ENCODE assay signal across 20 mouse cellular contexts in the genomic region with DNA sequence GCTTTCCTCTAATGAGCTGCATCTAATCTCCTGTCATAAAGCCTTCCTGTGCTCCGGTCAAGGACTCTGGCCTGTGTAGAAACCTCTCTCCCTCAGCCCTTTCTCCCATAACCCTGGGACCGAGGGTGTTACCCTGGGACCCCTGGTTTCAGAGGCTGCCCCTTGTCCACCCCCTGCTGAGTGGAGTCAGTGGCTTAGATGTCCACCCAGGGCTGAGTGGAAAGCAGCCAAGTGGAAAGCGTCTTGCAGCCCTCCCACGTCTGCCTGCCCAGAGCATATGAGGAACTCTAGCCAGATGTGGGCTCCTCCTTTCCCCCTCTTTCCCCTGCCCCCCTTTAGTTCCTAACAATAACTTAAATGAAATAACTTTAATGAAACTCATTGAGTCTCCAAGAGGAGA. TPM values are rescaled to one million over a fixed set of nuclear protein-coding genes. Genes with fewer than 3 reads are reported as not detected.
DNase-seq lines count a peak whose midpoint lies in the region; ATAC-seq and TF ChIP-seq lines count a peak whose summit lies in the region.
"Had no signal": no experiment of that assay in that cellular context is flagged by ENCODE, and none has a peak within 500 bp of the region (broad histone marks: within the 10 kb centered on the region; RNA-seq: fewer than 3 reads in every experiment).

No protein-coding gene starts in this region.

- no peak overlapping the region for H3K4me2 ChIP-seq in kidney, embryonic 16.5 days (replicated peaks; ENCODE audit: low read depth, low read length)
- no peak overlapping the region for H3K4me2 ChIP-seq in neural tube, embryonic 15.5 days
- no peak overlapping the region for H3K4me2 ChIP-seq in midbrain, embryonic 16.5 days (ENCODE audit: low read length)
- H3K4me2 ChIP-seq: embryonic facial prominence, embryonic 12.5 days; forebrain, embryonic 15.5 days; hindbrain, embryonic 12.5 days had no signal

- H3K9me3 ChIP-seq in kidney, embryonic 16.5 days (ENCODE audit: low read length) = no peaks in the 10 kb centered on the region
- 0 out of 2 replicates have a peak, but pooled peaks cover 15% of the 10 kb centered on the region for H3K9me3 ChIP-seq in neural tube, embryonic 15.5 days (replicated peaks)
- H3K9me3 ChIP-seq in midbrain, embryonic 16.5 days (replicated peaks; ENCODE audit: control insufficient read depth, low read length, poor library complexity, severe bottlenecking) = peaks cover 20% of the 10 kb centered on the region

- H3K27ac ChIP-seq in kidney, embryonic 16.5 days (ENCODE audit: low read length) = no peak overlapping the region
- no peak overlapping the region for H3K27ac ChIP-seq in testis, adult 2 months (ENCODE audit: control insufficient read depth, insufficient read depth, low read depth, low read length)
- H3K27ac ChIP-seq in neural tube, embryonic 15.5 days (replicated peaks) = no peak overlapping the region
- no peak overlapping the region for H3K27ac ChIP-seq in midbrain, embryonic 16.5 days (ENCODE audit: low read length)
- H3K27ac ChIP-seq: embryonic facial prominence, embryonic 12.5 days; forebrain, embryonic 15.5 days; heart, embryonic 10.5 days; hindbrain, embryonic 12.5 days had no signal

- TF ChIP-seq POLR2A in testis, adult 2 months (IDR thresholded peaks at IDR 0.05; ENCODE audit: control insufficient read depth, low read depth, low read length) = no peak

- peak; percentile 39; the same call in 1 of the 2 replicates for ATAC-seq in kidney, embryonic 16.5 days (ENCODE audit: low FRiP score, low TSS enrichment)
- ATAC-seq in neural tube, embryonic 15.5 days (ENCODE audit: low FRiP score) = no peak
- ATAC-seq in midbrain, embryonic 16.5 days = no peak
- ATAC-seq: forebrain, embryonic 15.5 days had no signal

- H3K4me3 ChIP-seq in kidney, embryonic 16.5 days (ENCODE audit: low read length) = no peak overlapping the region
- H3K4me3 ChIP-seq in testis, adult 2 months (ENCODE audit: control insufficient read depth, low read depth, low read length) = peak overlapping the region; percentile 51
- H3K4me3 ChIP-seq in neural tube, embryonic 15.5 days (replicated peaks) = no peak overlapping the region
- no peak overlapping the region for H3K4me3 ChIP-seq in midbrain, embryonic 16.5 days (ENCODE audit: low read depth, low read length)
- H3K4me3 ChIP-seq: embryonic facial prominence, embryonic 12.5 days; forebrain, embryonic 15.5 days; heart, embryonic 10.5 days; hindbrain, embryonic 12.5 days had no signal

- TF ChIP-seq CTCF in testis, adult 2 months (IDR thresholded peaks at IDR 0.05; ENCODE audit: control insufficient read depth, insufficient read depth, insufficient replicate concordance, low read depth, low read length) = no peak

- no peaks in the 10 kb centered on the region for H3K27me3 ChIP-seq in kidney, embryonic 16.5 days (ENCODE audit: insufficient read depth, low read length)
- H3K27me3 ChIP-seq in testis, adult 2 months (ENCODE audit: control insufficient read depth, insufficient read depth, low read length) = no peaks in the 10 kb centered on the region
- H3K27me3 ChIP-seq in neural tube, embryonic 15.5 days (replicated peaks) = no peaks in the 10 kb centered on the region
- no peaks in the 10 kb centered on the region for H3K27me3 ChIP-seq in midbrain, embryonic 16.5 days (ENCODE audit: control insufficient read depth, insufficient read depth, low read depth, low read length)
- H3K27me3 ChIP-seq: embryonic facial prominence, embryonic 12.5 days; forebrain, embryonic 15.5 days; hindbrain, embryonic 12.5 days had no signal

- 66% methylated on average over 4 of the region's 4 CpGs for WGBS in kidney, embryonic 16.5 days
- 91% methylated on average over 4 of the region's 4 CpGs for WGBS in neural tube, embryonic 15.5 days
- WGBS in midbrain, embryonic 16.5 days = 84% methylated on average over 4 of the region's 4 CpGs

- H3K9ac ChIP-seq in kidney, embryonic 16.5 days (replicated peaks; ENCODE audit: low read length) = no peak overlapping the region
- no peak overlapping the region for H3K9ac ChIP-seq in neural tube, embryonic 15.5 days (replicated peaks)
- no peak overlapping the region for H3K9ac ChIP-seq in midbrain, embryonic 16.5 days (ENCODE audit: low read depth, low read length)
- H3K9ac ChIP-seq: embryonic facial prominence, embryonic 12.5 days; forebrain, embryonic 15.5 days; hindbrain, embryonic 12.5 days had no signal

- DNase-seq in kidney, adult 18-20 months = no peak
- DNase-seq in testis, postnatal 14 days (ENCODE audit: low spot score) = no peak
- DNase-seq in kidney, postnatal 25 days = peak; percentile 6 to 37
- DNase-seq: adrenal gland, adult 8-10 months; cerebellum, adult 11 months; cerebellum, adult 8-10 months; embryo, embryonic 11 days; heart, adult 18-20 months; heart, postnatal 4 days had no signal

- H3K4me1 ChIP-seq in kidney, embryonic 16.5 days (ENCODE audit: insufficient read depth, low read length) = no peaks in the 10 kb centered on the region
- 0 out of 2 replicates have a peak, but pooled peaks cover 2% of the 10 kb centered on the region for H3K4me1 ChIP-seq in testis, adult 2 months (ENCODE audit: control insufficient read depth, insufficient read depth, low read length)
- H3K4me1 ChIP-seq in neural tube, embryonic 15.5 days = no peaks in the 10 kb centered on the region
- H3K4me1 ChIP-seq in midbrain, embryonic 16.5 days (ENCODE audit: control insufficient read depth, insufficient read depth, low read length) = no peaks in the 10 kb centered on the region
- H3K4me1 ChIP-seq: embryonic facial prominence, embryonic 12.5 days; forebrain, embryonic 15.5 days; heart, embryonic 10.5 days; hindbrain, embryonic 12.5 days had no signal

- no peaks in the 10 kb centered on the region for H3K36me3 ChIP-seq in kidney, embryonic 16.5 days (ENCODE audit: insufficient read depth, low read length)
- no peaks in the 10 kb centered on the region for H3K36me3 ChIP-seq in testis, adult 2 months (ENCODE audit: control insufficient read depth, insufficient read depth, low read length)
- no peaks in the 10 kb centered on the region for H3K36me3 ChIP-seq in neural tube, embryonic 15.5 days
- H3K36me3 ChIP-seq in midbrain, embryonic 16.5 days (ENCODE audit: control insufficient read depth, insufficient read depth, low read length) = no peaks in the 10 kb centered on the region
- H3K36me3 ChIP-seq: embryonic facial prominence, embryonic 12.5 days; forebrain, embryonic 15.5 days; heart, embryonic 10.5 days; hindbrain, embryonic 12.5 days had no signal

RNA-seq across cellular contexts. Expression of a gene that starts 2.9 kb away (rescaled TPM):
- polyA plus RNA-seq in kidney, embryonic 16.5 days (2015; fragmentation: Nextera tagmentation; extraction: Ambion mirVana) = not detected in 2 replicates
- not detected in 2 replicates for polyA plus RNA-seq in testis, adult 2 months (2012; rRNA removed)
- not detected in 2 replicates for polyA plus RNA-seq in neural tube, embryonic 15.5 days (2015; fragmentation: Nextera tagmentation; extraction: Ambion mirVana)
- not detected in 2 replicates for polyA plus RNA-seq in midbrain, embryonic 16.5 days (2015; fragmentation: Nextera tagmentation; extraction: Ambion mirVana)
- polyA plus RNA-seq: brain, embryonic 14.5 days; embryonic facial prominence, embryonic 12.5 days; forebrain, embryonic 11.5 days; forebrain, embryonic 15.5 days; heart, embryonic 10.5 days; heart, embryonic 14.5 days; hindbrain, embryonic 12.5 days had no signal

RNA-seq across cellular contexts. Expression of a gene that starts 28.0 kb away (rescaled TPM):
- not detected in 2 replicates for polyA plus RNA-seq in kidney, embryonic 16.5 days (2015; fragmentation: Nextera tagmentation; extraction: Ambion mirVana)
- not detected in 2 replicates for polyA plus RNA-seq in testis, adult 2 months (2012; rRNA removed)
- polyA plus RNA-seq in neural tube, embryonic 15.5 days (2015; fragmentation: Nextera tagmentation; extraction: Ambion mirVana) = not detected in 2 replicates
- not detected in 2 replicates for polyA plus RNA-seq in midbrain, embryonic 16.5 days (2015; fragmentation: Nextera tagmentation; extraction: Ambion mirVana)
- polyA plus RNA-seq: brain, embryonic 14.5 days; embryonic facial prominence, embryonic 12.5 days; forebrain, embryonic 11.5 days; forebrain, embryonic 15.5 days; heart, embryonic 10.5 days; heart, embryonic 14.5 days; hindbrain, embryonic 12.5 days had no signal

RNA-seq across cellular contexts. Expression of a gene that starts 29.8 kb away (rescaled TPM):
- polyA plus RNA-seq in kidney, embryonic 16.5 days (2015; fragmentation: Nextera tagmentation; extraction: Ambion mirVana) = not detected in 2 replicates
- polyA plus RNA-seq in testis, adult 2 months (2012; rRNA removed) = 0.24 and 0.31 TPM in 2 replicates
- not detected in 2 replicates for polyA plus RNA-seq in neural tube, embryonic 15.5 days (2015; fragmentation: Nextera tagmentation; extraction: Ambion mirVana)
- not detected in 2 replicates for polyA plus RNA-seq in midbrain, embryonic 16.5 days (2015; fragmentation: Nextera tagmentation; extraction: Ambion mirVana)
- polyA plus RNA-seq: brain, embryonic 14.5 days; embryonic facial prominence, embryonic 12.5 days; forebrain, embryonic 11.5 days; forebrain, embryonic 15.5 days; heart, embryonic 10.5 days; heart, embryonic 14.5 days; hindbrain, embryonic 12.5 days had no signal

Comparison
In these comparisons a context has a peak if more than half of its experiments do, and no peak if none do; other contexts are left out.
1. DNase-seq: peak in kidney, postnatal 25 days (2 of 2); none in kidney, adult 18-20 months (single experiment) and testis, postnatal 14 days (single experiment).